Mouse (Mus musculus): ENCODE results near the gene Xpot.

The Xpot gene

GRCm38 (mm10) chr10:121626186-121626882, at the start of gene Xpot:
Gene Xpot (minus strand): TSS chr10:121626332.
- peak; percentile 98 to 99 for DNase-seq

GRCm38 (mm10) chr10:121669103-121669502, 43.0 kb upstream of the Xpot start:
- no peak for DNase-seq

GRCm38 (mm10) chr10:121665631-121666145, 39.6 kb upstream of the Xpot start:
- DNase-seq = peak in 1 of 2 experiments; percentile 21

- DNase-seq = no peak
These were observed 37.5 kb upstream of the Xpot start for GRCm38 (mm10) chr10:121663599-121663998.

- no peak for DNase-seq
These were observed 36.6 kb upstream of the Xpot start for GRCm38 (mm10) chr10:121662711-121663110.

GRCm38 (mm10) chr10:121655907-121656306, 29.8 kb upstream of the Xpot start:
- DNase-seq = no peak

- no peak for DNase-seq
These were observed 26.9 kb upstream of the Xpot start for GRCm38 (mm10) chr10:121653079-121653478.

- no peak for DNase-seq
These were observed 20.2 kb upstream of the Xpot start for GRCm38 (mm10) chr10:121646294-121646693.

GRCm38 (mm10) chr10:121642054-121642947, 16.2 kb upstream of the Xpot start:
- peak; percentile 17 to 25 for DNase-seq

- peak; percentile 17 to 39 for DNase-seq
These were observed 15.3 kb upstream of the Xpot start, which contains the start of gene D930020B18Rik for GRCm38 (mm10) chr10:121641272-121642053. Gene D930020B18Rik (plus strand): TSS chr10:121641588.

- DNase-seq = peak in 1 of 2 experiments; percentile 24
These were observed 14.8 kb upstream of the Xpot start for GRCm38 (mm10) chr10:121640944-121641271.

- peak in 1 of 2 experiments; percentile 28 for DNase-seq
These were observed 14.2 kb upstream of the Xpot start for GRCm38 (mm10) chr10:121640150-121640930.

- no peak for DNase-seq
These were observed 13.4 kb upstream of the Xpot start for GRCm38 (mm10) chr10:121639573-121639972.

GRCm38 (mm10) chr10:121636276-121636675, 10.1 kb upstream of the Xpot start:
- no peak for DNase-seq

- DNase-seq = no peak
These were observed 8.0 kb upstream of the Xpot start for GRCm38 (mm10) chr10:121634159-121634558.

GRCm38 (mm10) chr10:121628561-121629040, 2.5 kb upstream of the Xpot start:
- DNase-seq = no peak

GRCm38 (mm10) chr10:121627216-121627852, 1.2 kb upstream of the Xpot start:
- no peak for DNase-seq

- no peak for DNase-seq
These were observed 536 bp downstream of the Xpot start for GRCm38 (mm10) chr10:121625407-121626185.

GRCm38 (mm10) chr10:121625006-121625405, 1.1 kb downstream of the Xpot start:
- DNase-seq = no peak

- peak in 1 of 2 experiments; percentile 34 for DNase-seq
These were observed 2.5 kb downstream of the Xpot start for GRCm38 (mm10) chr10:121623670-121624069.
